Comparison of ENCODE assay signal across 16 mouse cellular contexts in the genomic region with DNA sequence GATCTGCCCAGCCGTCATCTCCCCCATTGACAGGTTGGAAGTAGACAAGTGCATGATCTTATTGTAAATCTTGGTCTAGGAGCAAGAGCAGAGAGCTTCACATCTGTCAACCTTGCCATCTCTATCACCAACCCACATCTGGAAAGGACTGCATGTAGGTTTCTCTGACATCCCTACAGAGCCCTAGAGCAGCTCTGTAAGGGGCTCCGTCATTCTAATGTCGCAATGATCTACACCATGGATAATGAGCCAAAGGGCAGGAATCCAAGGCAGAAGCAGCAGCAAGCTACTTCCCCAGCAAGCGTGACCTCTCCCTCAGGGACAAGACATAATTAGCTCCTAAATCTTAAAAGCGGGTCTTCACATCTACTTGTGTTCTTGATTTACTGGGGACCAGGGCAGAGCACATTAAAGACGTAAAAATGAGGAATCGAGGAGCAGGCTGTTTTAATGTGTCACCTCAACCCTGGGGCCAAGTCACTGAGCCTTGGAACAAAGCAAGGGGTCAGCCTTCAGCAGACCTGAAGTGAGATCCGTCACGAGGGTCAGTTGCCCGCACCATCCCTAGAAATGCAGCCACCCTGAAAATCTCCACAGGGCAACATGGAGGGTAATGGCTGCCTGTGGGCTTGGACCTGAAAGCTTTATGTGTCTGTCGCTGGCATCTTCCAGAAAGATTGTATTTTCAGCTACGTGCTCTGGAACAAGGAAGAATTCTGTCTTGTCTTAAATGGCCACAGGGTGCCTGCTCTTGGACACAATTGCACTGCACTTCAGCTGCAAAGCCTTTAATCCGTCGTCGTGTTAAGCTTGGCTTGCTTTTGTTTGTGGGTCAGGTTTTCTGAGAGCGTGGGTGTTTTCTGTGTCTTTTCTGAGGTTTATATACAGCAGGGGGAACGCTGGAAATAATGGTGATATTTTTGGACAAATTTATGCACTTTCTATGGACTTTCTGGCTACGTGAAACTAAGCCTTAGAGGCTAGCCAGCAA. TPM values are rescaled to one million over a fixed set of nuclear protein-coding genes. Genes with fewer than 3 reads are reported as not detected.
DNase-seq lines count a peak whose midpoint lies in the region; ATAC-seq and TF ChIP-seq lines count a peak whose summit lies in the region.
"Had no signal": no experiment of that assay in that cellular context is flagged by ENCODE, and none has a peak within 500 bp of the region (broad histone marks: within the 10 kb centered on the region; RNA-seq: fewer than 3 reads in every experiment).

No protein-coding gene starts in this region.

- H3K4me2 ChIP-seq in kidney, embryonic 15.5 days: no peak overlapping the region
- H3K4me2 ChIP-seq in midbrain, embryonic 14.5 days (ENCODE audit: low read length): no peak overlapping the region
- H3K4me2 ChIP-seq: embryonic facial prominence, embryonic 15.5 days; limb, embryonic 15.5 days; stomach, embryonic 15.5 days had no signal

- H3K27me3 ChIP-seq in kidney, embryonic 15.5 days: peaks cover 20% of the 10 kb centered on the region
- H3K27me3 ChIP-seq in midbrain, embryonic 14.5 days (ENCODE audit: control insufficient read depth, insufficient read depth, low read length): no peaks in the 10 kb centered on the region
- no peaks in the 10 kb centered on the region for H3K27me3 ChIP-seq in cerebellum, adult 2 months (ENCODE audit: control insufficient read depth, insufficient read depth, low read length)
- H3K27me3 ChIP-seq: embryonic facial prominence, embryonic 15.5 days; stomach, embryonic 15.5 days had no signal

- H3K9me3 ChIP-seq in kidney, embryonic 15.5 days (replicated peaks): no peaks in the 10 kb centered on the region
- H3K9me3 ChIP-seq in midbrain, embryonic 14.5 days (ENCODE audit: control insufficient read depth, low read length): no peaks in the 10 kb centered on the region
- H3K9me3 ChIP-seq: embryonic facial prominence, embryonic 15.5 days; limb, embryonic 15.5 days; stomach, embryonic 15.5 days had no signal

- no peak for DNase-seq in kidney, postnatal 36 days
- peak; percentile 60 for DNase-seq in brain, embryonic 14.5 days (ENCODE audit: low read depth)
- DNase-seq in embryo, embryonic 11 days: peak; percentile 39
- DNase-seq in midbrain, embryonic 14.5 days: peak; percentile 58
- DNase-seq in cerebellum, adult 2 months: no peak
- DNase-seq in spleen, adult 12 weeks (ENCODE audit: low spot score): no peak
- DNase-seq: cerebellum, postnatal 14 days; heart, adult 11 months; heart, postnatal 10 days; kidney, adult 11 months; lung, adult 2 months; right cerebral cortex, postnatal 4 days had no signal

- H3K36me3 ChIP-seq in kidney, embryonic 15.5 days: no peaks in the 10 kb centered on the region
- H3K36me3 ChIP-seq in midbrain, embryonic 14.5 days (ENCODE audit: control insufficient read depth, insufficient read depth, low read length): no peaks in the 10 kb centered on the region
- H3K36me3 ChIP-seq: embryonic facial prominence, embryonic 15.5 days; limb, embryonic 15.5 days; stomach, embryonic 15.5 days had no signal

- no peak for TF ChIP-seq POLR2A in brain, embryonic 14.5 days (IDR thresholded peaks at IDR 0.05; ENCODE audit: borderline replicate concordance, extremely low read depth, insufficient read depth, insufficient read length, poor library complexity, severe bottlenecking)
- TF ChIP-seq POLR2A in cerebellum, adult 2 months (IDR thresholded peaks at IDR 0.05; ENCODE audit: borderline replicate concordance, insufficient read depth, low read length): no peak

- WGBS in kidney, embryonic 15.5 days: 15% methylated on average over 18 of the region's 18 CpGs
- WGBS in midbrain, embryonic 14.5 days: 20% methylated on average over 18 of the region's 18 CpGs
- WGBS in cerebellum, adult 2 months: 43% methylated on average over 18 of the region's 18 CpGs

- no peak overlapping the region for H3K27ac ChIP-seq in kidney, embryonic 15.5 days
- no peak overlapping the region; the same call in 1 of the 2 replicates for H3K27ac ChIP-seq in midbrain, embryonic 14.5 days (replicated peaks; ENCODE audit: low read depth, low read length)
- H3K27ac ChIP-seq in cerebellum, adult 2 months (ENCODE audit: insufficient read depth, low read length): no peak overlapping the region
- H3K27ac ChIP-seq: embryonic facial prominence, embryonic 15.5 days; limb, embryonic 15.5 days; stomach, embryonic 15.5 days had no signal

- peak; percentile 60 for ATAC-seq in kidney, embryonic 15.5 days (replicated peaks; ENCODE audit: low FRiP score)
- no peak for ATAC-seq in midbrain, embryonic 14.5 days (ENCODE audit: low FRiP score, low TSS enrichment)

- TF ChIP-seq CTCF in brain, embryonic 14.5 days (IDR thresholded peaks at IDR 0.05; ENCODE audit: borderline replicate concordance, extremely low read depth, insufficient read depth, insufficient read length): no peak
- TF ChIP-seq CTCF in cerebellum, adult 2 months (IDR thresholded peaks at IDR 0.05; ENCODE audit: borderline replicate concordance, insufficient read depth, low read depth, low read length): no peak

- H3K4me1 ChIP-seq in kidney, embryonic 15.5 days: peaks cover 8% of the 10 kb centered on the region
- H3K4me1 ChIP-seq in midbrain, embryonic 14.5 days (ENCODE audit: control insufficient read depth, insufficient read depth, low read length): peaks cover 14% of the 10 kb centered on the region
- peaks cover 19% of the 10 kb centered on the region for H3K4me1 ChIP-seq in cerebellum, adult 2 months (ENCODE audit: control insufficient read depth, insufficient read depth, low read length)
- H3K4me1 ChIP-seq: embryonic facial prominence, embryonic 15.5 days; limb, embryonic 15.5 days; stomach, embryonic 15.5 days had no signal

- no peak overlapping the region for H3K4me3 ChIP-seq in kidney, embryonic 15.5 days (replicated peaks)
- no peak overlapping the region for H3K4me3 ChIP-seq in midbrain, embryonic 14.5 days (replicated peaks; ENCODE audit: low read depth, low read length)
- no peak overlapping the region for H3K4me3 ChIP-seq in cerebellum, adult 2 months (replicated peaks; ENCODE audit: insufficient read depth, low read depth, low read length)
- H3K4me3 ChIP-seq: embryonic facial prominence, embryonic 15.5 days; limb, embryonic 15.5 days; stomach, embryonic 15.5 days had no signal

- no peak overlapping the region for H3K9ac ChIP-seq in kidney, embryonic 15.5 days
- H3K9ac ChIP-seq in midbrain, embryonic 14.5 days (replicated peaks; ENCODE audit: low read length): no peak overlapping the region
- H3K9ac ChIP-seq: embryonic facial prominence, embryonic 15.5 days; limb, embryonic 15.5 days; stomach, embryonic 15.5 days had no signal

RNA-seq across cellular contexts. Expression of a gene that starts 25.0 kb away (rescaled TPM):
- polyA plus RNA-seq in kidney, embryonic 15.5 days (2015; fragmentation: Nextera tagmentation; extraction: Ambion mirVana): 2.2 and 2.3 TPM in 2 replicates
- 12.3 and 15.0 TPM in 2 replicates for polyA plus RNA-seq in brain, embryonic 14.5 days (2012; rRNA removed)
- polyA plus RNA-seq in midbrain, embryonic 14.5 days (2014; fragmentation: Nextera tagmentation; extraction: Ambion mirVana): 3.0 and 6.0 TPM in 2 replicates
- polyA plus RNA-seq in cerebellum, adult 2 months (2012; rRNA removed): 57.1 and 64.5 TPM in 2 replicates

RNA-seq across cellular contexts. Expression of a gene that starts 54.2 kb away (rescaled TPM):
- 0.21 and 0.37 TPM in 2 replicates for polyA plus RNA-seq in kidney, embryonic 15.5 days (2015; fragmentation: Nextera tagmentation; extraction: Ambion mirVana)
- polyA plus RNA-seq in brain, embryonic 14.5 days (2012; rRNA removed): 15.0 and 22.7 TPM in 2 replicates
- polyA plus RNA-seq in midbrain, embryonic 14.5 days (2014; fragmentation: Nextera tagmentation; extraction: Ambion mirVana): 1.6 and 2.0 TPM in 2 replicates
- 42.8 and 47.5 TPM in 2 replicates for polyA plus RNA-seq in cerebellum, adult 2 months (2012; rRNA removed)

Comparison
In these comparisons a context has a peak if more than half of its experiments do, and no peak if none do; other contexts are left out.
1. DNase-seq: peak in brain, embryonic 14.5 days (single experiment), embryo, embryonic 11 days (single experiment) and midbrain, embryonic 14.5 days (single experiment); none in kidney, postnatal 36 days (0 of 2), cerebellum, adult 2 months (0 of 2) and spleen, adult 12 weeks (single experiment).